Mouse (Mus musculus) intestine, embryonic 14.5 days (tissue): ENCODE measurements around the gene Fam161b. TPM values are rescaled to one million over a fixed set of nuclear protein-coding genes. Genes with fewer than 3 reads are reported as not detected.

Experiments used
- ATAC-seq: fragments of 200-750 bp; cut with Nextera tagmentation; replicated peaks from 2 replicates; pipeline ENCODE4 v1.8.0; 2017; ENCODE audit warnings: low read depth, moderate number of reproducible peaks, moderate TSS enrichment, moderate library complexity; ENCODE audit not compliant: low FRiP score, low TSS enrichment
- DNase-seq: peaks from one replicate; pipeline ENCODE4 v3.0.0-alpha.2; 2018; ENCODE audit warnings: low spot score
- H3K27ac ChIP-seq: fragments of 300-500 bp; sonication (generic); 2 replicates; pipeline ENCODE4 v1.5.1; 2014; ENCODE audit warnings: low read depth, mild to moderate bottlenecking, control low read depth
- H3K27me3 ChIP-seq: fragments of 300-500 bp; sonication (generic); replicated peaks from 2 replicates; pipeline ENCODE4 v1.6.1; 2014; ENCODE audit warnings: low read length, control low read depth; ENCODE audit not compliant: control insufficient read depth, insufficient read depth
- H3K36me3 ChIP-seq: fragments of 300-500 bp; sonication (generic); 2 replicates; pipeline ENCODE4 v1.6.1; 2014; ENCODE audit warnings: low read length, control low read depth; ENCODE audit not compliant: control insufficient read depth, insufficient read depth
- H3K4me1 ChIP-seq: fragments of 300-500 bp; sonication (generic); replicated peaks from 2 replicates; pipeline ENCODE4 v1.6.1; 2014; ENCODE audit warnings: low read length, control low read depth, mixed read lengths; ENCODE audit not compliant: control insufficient read depth, insufficient read depth
- H3K4me2 ChIP-seq: fragments of 300-500 bp; sonication (generic); 2 replicates; pipeline ENCODE4 v1.6.1; 2014; ENCODE audit warnings: low read length
- H3K4me3 ChIP-seq: fragments of 300-500 bp; sonication (generic); 2 replicates; pipeline ENCODE4 v1.5.1; 2014; ENCODE audit warnings: low read depth, low read length, control low read depth, mixed read lengths
- H3K9ac ChIP-seq: fragments of 300-500 bp; sonication (generic); 2 replicates; pipeline ENCODE4 v1.6.1; 2014; ENCODE audit warnings: mild to moderate bottlenecking, low read length
- H3K9me3 ChIP-seq: fragments of 300-500 bp; sonication (generic); 2 replicates; pipeline ENCODE4 v1.6.1; 2016; ENCODE audit warnings: low read length, control low read depth; ENCODE audit not compliant: control insufficient read depth
- WGBS: fragments of 180-500 bp; shearing (Covaris S2); extraction: QIAGEN DNeasy Blood & Tissue Kit; methylation state at CpG from one replicate; pipeline ENCODE4 v1.1.7; 2014; 5-methylcytosine and 5-hydroxymethylcytosine counted together
- polyA plus RNA-seq: library from polyadenylated mRNA; unstranded; fragments of >200 nt; fragmentation: Nextera tagmentation; extraction: Ambion mirVana; gene quantifications from 2 replicates; pipeline ENCODE4 v1.2.1, GENCODE M21; 2014

The Fam161b gene
- polyA plus RNA-seq, 1 experiment from 2014 or later = 2.5 TPM

DNA sequence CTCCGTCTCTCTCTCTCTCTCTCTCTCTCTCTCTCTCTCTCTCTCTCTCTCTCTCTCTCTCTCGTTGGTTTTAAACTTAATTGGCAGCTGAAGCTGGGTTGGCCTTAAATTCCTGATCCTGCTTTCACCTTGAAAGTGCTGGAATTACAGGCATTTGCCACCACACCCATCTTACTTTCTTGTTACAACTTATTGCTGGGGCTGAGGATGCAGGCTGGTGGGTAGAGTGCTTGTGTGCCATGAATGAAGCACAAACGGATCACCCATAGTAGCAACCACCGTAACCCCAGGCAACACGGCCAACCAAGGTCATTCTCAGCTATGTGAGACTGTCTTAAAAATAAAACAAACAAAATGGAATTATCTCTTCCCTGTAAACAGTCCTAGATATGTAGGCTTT, 50.3 kb downstream of the Fam161b start:
- Histone ChIP-seq H3K4me2 (no peak overlapping the region), H3K9me3 (no peaks in the 10 kb centered on the region), H3K9ac (no peak overlapping the region), H3K4me1 (peaks cover 5% of the 10 kb centered on the region; the same call in 1 of the 2 replicates), H3K27me3 (no peaks in the 10 kb centered on the region), H3K36me3 (peaks cover 9% of the 10 kb centered on the region; the same call in 1 of the 2 replicates), H3K4me3 (no peak overlapping the region), H3K27ac (no peak overlapping the region)
- 79% methylated on average over 3 of the region's 5 CpGs for WGBS
- ATAC-seq (no peak), DNase-seq (no peak)

DNA sequence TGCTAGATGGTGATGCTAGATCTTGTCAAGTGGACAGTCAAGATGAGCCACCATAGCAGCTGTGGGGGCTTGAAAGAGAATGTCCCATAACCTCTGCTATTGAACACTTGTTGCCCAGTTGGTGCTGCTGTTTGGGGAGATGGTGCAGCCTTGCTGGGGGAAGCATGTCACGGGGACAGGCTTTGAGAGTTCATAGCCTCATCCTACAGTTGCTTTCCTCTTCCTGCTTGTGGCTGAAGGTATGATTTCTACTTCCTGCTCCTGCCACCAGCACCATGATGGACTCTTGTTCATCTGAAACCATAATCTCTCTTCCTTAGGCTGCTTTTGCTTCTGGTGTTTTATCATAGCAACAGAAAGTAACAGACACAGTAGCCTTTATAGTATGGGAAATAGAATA, 57.1 kb downstream of the Fam161b start:
- Histone ChIP-seq H3K9me3 (no peaks in the 10 kb centered on the region), H3K27me3 (no peaks in the 10 kb centered on the region), H3K36me3 (peaks cover 15% of the 10 kb centered on the region; the same call in 1 of the 2 replicates), H3K4me2 (no peak overlapping the region), H3K27ac (no peak overlapping the region), H3K9ac (no peak overlapping the region), H3K4me1 (no peaks in the 10 kb centered on the region), H3K4me3 (no peak overlapping the region)
- 83% methylated on average over 1 of the region's 1 CpGs for WGBS
- ATAC-seq (no peak), DNase-seq (no peak)

DNA sequence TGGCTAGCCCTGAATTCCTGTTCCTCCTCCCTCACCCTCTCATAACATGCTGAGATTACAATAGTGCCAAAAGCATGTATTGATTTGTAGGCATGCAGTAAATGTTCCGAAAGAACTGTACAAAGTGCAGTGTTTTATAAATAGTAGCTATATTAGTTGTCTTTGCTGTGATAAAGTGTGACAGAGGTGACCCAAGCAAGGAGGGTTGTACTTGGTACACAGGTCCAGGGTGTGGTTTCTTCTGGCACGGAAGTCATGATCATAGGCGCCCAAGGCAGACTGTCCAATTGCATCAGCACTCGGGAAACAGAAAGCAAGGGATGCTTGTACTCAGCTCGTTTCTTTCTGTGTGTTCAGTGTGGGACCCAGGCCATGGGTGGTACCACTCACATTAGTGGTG, 57.5 kb downstream of the Fam161b start:
- no peak overlapping the region for H3K4me3 ChIP-seq
- H3K27me3 ChIP-seq = no peaks in the 10 kb centered on the region
- ATAC-seq = no peak
- no peak overlapping the region for H3K9ac ChIP-seq
- WGBS = 88% methylated on average over 5 of the region's 5 CpGs
- no peak overlapping the region for H3K4me2 ChIP-seq
- H3K27ac ChIP-seq = no peak overlapping the region
- no peaks in the 10 kb centered on the region for H3K9me3 ChIP-seq
- H3K4me1 ChIP-seq = no peaks in the 10 kb centered on the region
- peaks cover 19% of the 10 kb centered on the region for H3K36me3 ChIP-seq
- no peak for DNase-seq

DNA sequence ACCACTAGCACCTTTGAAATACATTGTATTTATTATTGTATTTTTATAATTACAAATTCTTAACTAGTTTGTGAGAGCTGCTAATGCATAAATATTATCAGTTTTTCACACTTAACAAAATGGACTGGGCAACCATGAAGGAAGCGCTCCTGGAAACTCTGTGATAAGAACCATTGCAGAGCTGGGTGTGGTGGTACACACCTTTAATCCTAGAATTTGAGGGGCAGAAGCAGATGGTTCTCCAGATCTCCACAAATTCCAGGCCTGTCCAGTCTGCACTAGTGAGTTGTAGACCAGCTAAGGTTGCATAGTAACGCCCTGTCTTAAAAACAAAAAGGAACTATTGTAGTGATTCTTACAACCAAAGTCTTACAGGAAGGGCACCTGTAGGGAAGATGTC, 62.4 kb downstream of the Fam161b start:
- ATAC-seq = no peak
- Histone ChIP-seq H3K27me3 (no peaks in the 10 kb centered on the region), H3K9ac (no peak overlapping the region), H3K36me3 (peaks cover 28% of the 10 kb centered on the region), H3K4me3 (no peak overlapping the region), H3K9me3 (no peaks in the 10 kb centered on the region), H3K4me2 (no peak overlapping the region), H3K4me1 (no peaks in the 10 kb centered on the region), H3K27ac (no peak overlapping the region)
- no peak for DNase-seq
- 97% methylated on average over 2 of the region's 2 CpGs for WGBS

DNA sequence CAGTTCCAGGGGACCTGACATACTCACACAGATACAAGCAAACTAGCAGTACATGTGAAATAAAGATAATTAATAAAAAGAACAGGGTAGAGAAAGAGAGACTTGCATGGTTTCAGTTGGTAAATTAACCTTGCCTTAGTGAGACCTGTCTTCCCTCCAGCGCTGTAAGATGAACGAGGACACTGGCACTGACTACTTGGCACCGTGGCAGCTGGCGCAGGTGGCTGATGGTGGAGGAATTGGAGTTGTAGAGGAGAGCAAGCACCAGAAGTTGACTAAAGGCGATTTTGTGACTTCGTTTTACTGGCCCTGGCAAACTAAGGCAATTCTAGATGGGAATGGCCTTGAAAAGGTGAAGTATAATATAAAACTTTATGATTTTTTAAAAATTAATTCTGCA, 63.8 kb downstream of the Fam161b start:
- 93% methylated on average over 6 of the region's 6 CpGs for WGBS
- Histone ChIP-seq H3K4me3 (no peak overlapping the region), H3K9ac (no peak overlapping the region), H3K4me1 (no peaks in the 10 kb centered on the region), H3K9me3 (no peaks in the 10 kb centered on the region), H3K36me3 (peaks cover 32% of the 10 kb centered on the region), H3K27me3 (no peaks in the 10 kb centered on the region), H3K27ac (no peak overlapping the region), H3K4me2 (no peak overlapping the region)
- no peak for ATAC-seq
- no peak for DNase-seq

Other genes with a start within 250 kb of the Fam161b start
- gene Dnal1, start 247.5 kb downstream of the Fam161b start, polyA plus RNA-seq = 2.8 and 3.5 TPM in 2 replicates
- 0.56 and 0.84 TPM in 2 replicates for gene Pnma1, start 213.3 kb downstream of the Fam161b start, polyA plus RNA-seq
- 8.2 and 8.8 TPM in 2 replicates for gene Elmsan1, start 143.0 kb downstream of the Fam161b start, polyA plus RNA-seq
- 26.1 and 30.4 TPM in 2 replicates for gene Ptgr2, start 76.6 kb downstream of the Fam161b start, polyA plus RNA-seq
- 66.0 and 79.7 TPM in 2 replicates for gene Zfp410, start 45.0 kb downstream of the Fam161b start, polyA plus RNA-seq
- gene Coq6, start 176 bp downstream of the Fam161b start, polyA plus RNA-seq = 50.7 and 52.2 TPM in 2 replicates
- gene Entpd5, start 47.2 kb upstream of the Fam161b start, polyA plus RNA-seq = 19.6 and 19.7 TPM in 2 replicates
- gene Bbof1, start 47.2 kb upstream of the Fam161b start, polyA plus RNA-seq = 0.99 and 1.2 TPM in 2 replicates
- 21.4 and 23.1 TPM in 2 replicates for gene Rnf113a2, start 55.4 kb upstream of the Fam161b start, polyA plus RNA-seq
- 29.5 and 33.1 TPM in 2 replicates for gene Aldh6a1, start 89.2 kb upstream of the Fam161b start, polyA plus RNA-seq
- gene Lin52, start 89.6 kb upstream of the Fam161b start, polyA plus RNA-seq = 18.0 and 18.2 TPM in 2 replicates
- gene Vsx2, start 207.9 kb upstream of the Fam161b start, polyA plus RNA-seq = not detected in 2 replicates